Mouse (Mus musculus) adrenal gland (tissue): ENCODE measurements around the gene Efna5.

ENCODE experiments used
- intact Hi-C: fragments of 180-260 bp; cut with DNase I; formaldehyde crosslinking; loops from one replicate; pipeline ENCODE4 v1.15.1; 2025

Gene Efna5

GRCm38 (mm10) chr17:62614237-62614636, 266.9 kb downstream of the Efna5 start:
- intact Hi-C loops = no loop called here

- intact Hi-C loops = no loop called here
Measured at GRCm38 (mm10) chr17:62613232-62613631, 267.9 kb downstream of the Efna5 start.

GRCm38 (mm10) chr17:62608145-62608544, 273.0 kb downstream of the Efna5 start:
- intact Hi-C loops = no loop called here

- intact Hi-C loops = no loop called here
Measured at GRCm38 (mm10) chr17:62607304-62607914, 273.7 kb downstream of the Efna5 start.

GRCm38 (mm10) chr17:62606681-62607080, 274.4 kb downstream of the Efna5 start:
- intact Hi-C loops = no loop called here

- intact Hi-C loops = no loop called here
Measured at GRCm38 (mm10) chr17:62604309-62604708, 276.8 kb downstream of the Efna5 start.

GRCm38 (mm10) chr17:62603604-62604003, 277.5 kb downstream of the Efna5 start:
- intact Hi-C loops = no loop called here

- intact Hi-C loops = no loop called here
Measured at GRCm38 (mm10) chr17:62598716-62599490, 282.2 kb downstream of the Efna5 start.

GRCm38 (mm10) chr17:62592436-62593074, 288.6 kb downstream of the Efna5 start:
- intact Hi-C loops = no loop called here

GRCm38 (mm10) chr17:62591581-62592435, 289.3 kb downstream of the Efna5 start:
- intact Hi-C loops = no loop called here

GRCm38 (mm10) chr17:62590685-62591460, 290.2 kb downstream of the Efna5 start:
- intact Hi-C loops = no loop called here

- intact Hi-C loops = no loop called here
Measured at GRCm38 (mm10) chr17:62580127-62580526, 301.0 kb downstream of the Efna5 start.

GRCm38 (mm10) chr17:62579618-62580017, 301.5 kb downstream of the Efna5 start:
- intact Hi-C loops = no loop called here

- intact Hi-C loops = no loop called here
Measured at GRCm38 (mm10) chr17:62574499-62575265, 306.4 kb downstream of the Efna5 start.

GRCm38 (mm10) chr17:62570101-62570500, 311.0 kb downstream of the Efna5 start:
- intact Hi-C loops = no loop called here

GRCm38 (mm10) chr17:62568019-62568418, 313.1 kb downstream of the Efna5 start:
- intact Hi-C loops = no loop called here

- intact Hi-C loops = no loop called here
Measured at GRCm38 (mm10) chr17:62565632-62566031, 315.5 kb downstream of the Efna5 start.

- intact Hi-C loops = no loop called here
Measured at GRCm38 (mm10) chr17:62562439-62562838, 318.7 kb downstream of the Efna5 start.

- intact Hi-C loops = no loop called here
Measured at GRCm38 (mm10) chr17:62557215-62557614, 323.9 kb downstream of the Efna5 start.
